Mouse (Mus musculus): ENCODE measurements at regions not wholly inside any gene's neighbourhood (a gene's known extent, or its start where the extent isn't known, plus 50 kb on each side); places are given as distances from the start of the nearest gene placed in this dataset.

DNA sequence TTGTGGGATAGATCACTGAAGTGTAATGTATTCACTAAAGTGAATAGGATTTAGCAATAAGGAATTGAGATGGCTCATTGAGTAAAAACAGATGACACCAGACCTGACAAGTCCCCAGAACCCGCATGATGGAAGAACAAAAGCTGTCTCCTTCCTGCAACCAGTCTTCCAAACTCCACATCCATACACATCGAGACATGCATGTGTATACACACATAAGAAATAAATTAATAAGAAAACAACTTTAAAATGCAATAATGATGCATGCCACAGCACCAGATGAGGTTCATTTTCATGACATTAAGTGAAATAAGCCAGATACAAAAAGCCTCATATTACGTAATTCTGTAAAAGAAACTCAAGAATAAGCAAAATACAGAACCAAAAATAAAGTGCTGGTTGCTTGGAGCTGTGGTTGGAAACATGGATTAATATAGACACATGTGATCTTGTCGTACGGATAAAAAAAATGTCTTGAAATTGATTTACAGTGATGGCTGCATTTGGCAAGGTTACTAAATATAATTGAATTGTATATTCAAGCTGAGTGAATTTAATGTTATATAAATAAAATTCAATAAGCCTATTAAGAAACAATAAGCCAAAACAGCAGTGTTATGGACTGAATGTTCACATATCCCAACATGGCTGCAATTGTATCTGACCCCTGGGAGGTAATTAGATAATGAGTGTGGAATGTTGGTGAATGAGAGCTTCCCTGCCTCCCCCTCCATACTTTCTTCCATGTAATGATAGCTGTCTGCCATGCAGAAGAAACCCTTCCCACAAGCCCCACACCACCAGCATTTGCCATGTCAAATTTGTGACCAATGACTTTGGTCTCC lies 1488.9 kb upstream of the Lrrc6 start:
- ATAC-seq (ENCODE audit: insufficient read depth, low read depth) (no peak), DNase-seq (ENCODE audit: low spot score) (no peak)
- no peak overlapping the region for H3K27ac ChIP-seq (ENCODE audit: low read depth)
- no peaks in the 10 kb centered on the region for H3K27me3 ChIP-seq (ENCODE audit: control insufficient read depth, insufficient read depth, low read length)
- H3K9me3 ChIP-seq (replicated peaks; ENCODE audit: control insufficient read depth, low read length): no peaks in the 10 kb centered on the region
- H3K4me2 ChIP-seq (ENCODE audit: low read depth, low read length): no peak overlapping the region
- no peak overlapping the region for H3K9ac ChIP-seq (replicated peaks; ENCODE audit: low read depth, low read length)
- WGBS: 79% methylated on average over 5 of the region's 5 CpGs
- no peaks in the 10 kb centered on the region for H3K4me1 ChIP-seq (ENCODE audit: control insufficient read depth, insufficient read depth)
- TF ChIP-seq CTCF (IDR thresholded peaks at IDR 0.05; ENCODE audit: low read depth) (no peak), EP300 (IDR thresholded peaks at IDR 0.05; ENCODE audit: low read depth) (no peak)
- H3K36me3 ChIP-seq (replicated peaks; ENCODE audit: control insufficient read depth, insufficient read depth, low read length): no peaks in the 10 kb centered on the region
- no peak overlapping the region for H3K4me3 ChIP-seq (ENCODE audit: low read depth, low read length)

- Histone ChIP-seq H3K4me3 (ENCODE audit: low read depth, low read length) (no peak overlapping the region), H3K4me1 (ENCODE audit: control insufficient read depth, insufficient read depth) (no peaks in the 10 kb centered on the region), H3K9me3 (replicated peaks; ENCODE audit: control insufficient read depth, low read length) (no peaks in the 10 kb centered on the region), H3K36me3 (replicated peaks; ENCODE audit: control insufficient read depth, insufficient read depth, low read length) (no peaks in the 10 kb centered on the region), H3K4me2 (ENCODE audit: low read depth, low read length) (no peak overlapping the region), H3K27me3 (ENCODE audit: control insufficient read depth, insufficient read depth, low read length) (no peaks in the 10 kb centered on the region), H3K9ac (replicated peaks; ENCODE audit: low read depth, low read length) (no peak overlapping the region), H3K27ac (ENCODE audit: low read depth) (no peak overlapping the region)
- DNase-seq (ENCODE audit: low spot score) (no peak), ATAC-seq (ENCODE audit: insufficient read depth, low read depth) (no peak)
- WGBS: 85% methylated on average over 4 of the region's 4 CpGs
- no peak for TF ChIP-seq CTCF (IDR thresholded peaks at IDR 0.05; ENCODE audit: low read depth)
- no peak for TF ChIP-seq EP300 (IDR thresholded peaks at IDR 0.05; ENCODE audit: low read depth)
Observed at GRCm38 (mm10) chr15:67987941-67988340, 1487.2 kb upstream of the Lrrc6 start.

- ATAC-seq (ENCODE audit: insufficient read depth, low read depth) (no peak), DNase-seq (ENCODE audit: low spot score) (no peak)
- WGBS: 11% methylated on average over 1 of the region's 1 CpGs
- Histone ChIP-seq H3K4me1 (ENCODE audit: control insufficient read depth, insufficient read depth) (no peaks in the 10 kb centered on the region), H3K27ac (ENCODE audit: low read depth) (no peak overlapping the region), H3K36me3 (replicated peaks; ENCODE audit: control insufficient read depth, insufficient read depth, low read length) (no peaks in the 10 kb centered on the region), H3K4me2 (ENCODE audit: low read depth, low read length) (no peak overlapping the region), H3K9ac (replicated peaks; ENCODE audit: low read depth, low read length) (no peak overlapping the region), H3K27me3 (ENCODE audit: control insufficient read depth, insufficient read depth, low read length) (no peaks in the 10 kb centered on the region), H3K9me3 (replicated peaks; ENCODE audit: control insufficient read depth, low read length) (no peaks in the 10 kb centered on the region), H3K4me3 (ENCODE audit: low read depth, low read length) (no peak overlapping the region)
- TF ChIP-seq EP300 (IDR thresholded peaks at IDR 0.05; ENCODE audit: low read depth) (no peak), CTCF (IDR thresholded peaks at IDR 0.05; ENCODE audit: low read depth) (peak; percentile 12; the same call in 1 of the 2 replicates)
Observed at GRCm38 (mm10) chr15:67983253-67983652, 1482.5 kb upstream of the Lrrc6 start.

DNA sequence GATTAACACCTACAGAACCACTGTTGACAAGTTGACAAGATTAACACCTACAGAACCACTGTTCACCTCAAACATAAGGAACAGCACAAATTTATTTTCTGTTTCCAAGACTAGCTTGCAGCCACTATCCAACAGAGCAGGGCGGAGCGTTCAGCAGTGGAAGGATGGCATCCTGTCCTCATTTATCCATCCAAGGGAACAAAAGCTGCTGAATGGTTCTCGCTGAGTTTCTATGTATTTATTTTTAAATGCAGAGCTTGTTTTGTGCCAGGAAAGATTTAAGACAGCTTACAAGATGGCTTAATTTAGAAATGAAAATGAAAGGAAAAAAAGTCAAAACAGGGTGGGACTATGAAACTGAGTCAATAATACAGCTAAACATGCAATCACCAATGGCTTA lies 1481.2 kb upstream of the Lrrc6 start:
- DNase-seq (ENCODE audit: low spot score) (no peak), ATAC-seq (ENCODE audit: insufficient read depth, low read depth) (no peak)
- Histone ChIP-seq H3K9ac (replicated peaks; ENCODE audit: low read depth, low read length) (no peak overlapping the region), H3K27ac (ENCODE audit: low read depth) (no peak overlapping the region), H3K27me3 (ENCODE audit: control insufficient read depth, insufficient read depth, low read length) (no peaks in the 10 kb centered on the region), H3K36me3 (replicated peaks; ENCODE audit: control insufficient read depth, insufficient read depth, low read length) (no peaks in the 10 kb centered on the region), H3K4me3 (ENCODE audit: low read depth, low read length) (no peak overlapping the region), H3K9me3 (replicated peaks; ENCODE audit: control insufficient read depth, low read length) (no peaks in the 10 kb centered on the region), H3K4me2 (ENCODE audit: low read depth, low read length) (no peak overlapping the region), H3K4me1 (ENCODE audit: control insufficient read depth, insufficient read depth) (no peaks in the 10 kb centered on the region)
- no peak for TF ChIP-seq EP300 (IDR thresholded peaks at IDR 0.05; ENCODE audit: low read depth)
- no peak for TF ChIP-seq CTCF (IDR thresholded peaks at IDR 0.05; ENCODE audit: low read depth)
- WGBS: 80% methylated on average over 3 of the region's 3 CpGs

DNA sequence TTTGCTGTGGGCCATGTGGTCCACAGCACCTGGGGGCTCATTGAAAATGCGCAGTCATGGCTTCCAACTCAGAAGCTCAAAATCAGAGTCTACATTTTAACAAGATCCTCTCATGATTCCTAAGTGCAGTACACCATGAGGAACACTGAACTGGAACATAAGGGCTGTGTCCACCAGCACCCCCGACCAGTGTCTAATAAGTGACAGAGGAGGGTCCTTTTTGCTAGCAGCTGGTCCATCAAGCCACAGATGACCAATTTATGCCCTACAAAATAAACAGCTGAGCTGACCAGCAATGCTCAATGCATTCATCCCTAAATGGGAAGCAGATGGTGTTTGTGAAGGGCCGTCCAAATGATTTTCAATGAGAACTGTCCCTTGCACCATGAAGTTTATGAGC lies 1478.7 kb upstream of the Lrrc6 start:
- H3K27me3 ChIP-seq (ENCODE audit: control insufficient read depth, insufficient read depth, low read length): no peaks in the 10 kb centered on the region
- ATAC-seq (ENCODE audit: insufficient read depth, low read depth) (no peak), DNase-seq (ENCODE audit: low spot score) (no peak)
- no peak overlapping the region for H3K27ac ChIP-seq (ENCODE audit: low read depth)
- no peaks in the 10 kb centered on the region for H3K4me1 ChIP-seq (ENCODE audit: control insufficient read depth, insufficient read depth)
- no peak overlapping the region for H3K4me2 ChIP-seq (ENCODE audit: low read depth, low read length)
- 75% methylated on average over 3 of the region's 3 CpGs for WGBS
- no peaks in the 10 kb centered on the region for H3K36me3 ChIP-seq (replicated peaks; ENCODE audit: control insufficient read depth, insufficient read depth, low read length)
- no peaks in the 10 kb centered on the region; the same call in 1 of the 2 replicates for H3K9me3 ChIP-seq (replicated peaks; ENCODE audit: control insufficient read depth, low read length)
- TF ChIP-seq EP300 (IDR thresholded peaks at IDR 0.05; ENCODE audit: low read depth): no peak
- H3K9ac ChIP-seq (replicated peaks; ENCODE audit: low read depth, low read length): no peak overlapping the region
- no peak overlapping the region for H3K4me3 ChIP-seq (ENCODE audit: low read depth, low read length)

- DNase-seq (ENCODE audit: low spot score) (no peak), ATAC-seq (ENCODE audit: insufficient read depth, low read depth) (no peak)
- WGBS: 67% methylated on average over 2 of the region's 2 CpGs
- Histone ChIP-seq H3K27ac (ENCODE audit: low read depth) (no peak overlapping the region), H3K4me3 (ENCODE audit: low read depth, low read length) (no peak overlapping the region), H3K9me3 (replicated peaks; ENCODE audit: control insufficient read depth, low read length) (no peaks in the 10 kb centered on the region; the same call in 1 of the 2 replicates), H3K4me2 (ENCODE audit: low read depth, low read length) (no peak overlapping the region), H3K9ac (replicated peaks; ENCODE audit: low read depth, low read length) (no peak overlapping the region), H3K4me1 (ENCODE audit: control insufficient read depth, insufficient read depth) (no peaks in the 10 kb centered on the region), H3K36me3 (replicated peaks; ENCODE audit: control insufficient read depth, insufficient read depth, low read length) (no peaks in the 10 kb centered on the region), H3K27me3 (ENCODE audit: control insufficient read depth, insufficient read depth, low read length) (no peaks in the 10 kb centered on the region)
- TF ChIP-seq CTCF (IDR thresholded peaks at IDR 0.05; ENCODE audit: low read depth): no peak
- TF ChIP-seq EP300 (IDR thresholded peaks at IDR 0.05; ENCODE audit: low read depth): no peak
Observed at GRCm38 (mm10) chr15:67977210-67977609, 1476.5 kb upstream of the Lrrc6 start.

Measured in heart, postnatal 0 days (tissue).